Mouse (Mus musculus): ENCODE data around the gene Atp8b2. TPM values are rescaled to one million over a fixed set of nuclear protein-coding genes. Genes with fewer than 3 reads are reported as not detected.
A peak's percentile ranks its signal among the peaks of the same experiment; 100 is the strongest.

The Atp8b2 gene
- polyA plus RNA-seq, 1 experiment from 2014 or later, result 11.5 TPM

- Histone ChIP-seq H3K36me3 (ENCODE audit: control insufficient read depth, insufficient read depth) (no peaks in the 10 kb centered on the region), H3K4me2 (ENCODE audit: low read depth, low read length) (no peak overlapping the region), H3K27me3 (ENCODE audit: control insufficient read depth, insufficient read depth, low read length) (no peaks in the 10 kb centered on the region), H3K4me3 (ENCODE audit: low read length) (no peak overlapping the region), H3K27ac (ENCODE audit: low read length) (no peak overlapping the region), H3K4me1 (ENCODE audit: control insufficient read depth, insufficient read depth, low read length) (no peaks in the 10 kb centered on the region), H3K9me3 (replicated peaks; ENCODE audit: control insufficient read depth, low read length) (no peaks in the 10 kb centered on the region), H3K9ac (ENCODE audit: low read length) (no peak overlapping the region)
- no peak for ATAC-seq (replicated peaks; ENCODE audit: extremely low read depth, insufficient read depth, low FRiP score)
- WGBS, result 86% methylated on average over 4 of the region's 4 CpGs
Measured at GRCm38 (mm10) chr3:89987822-89988221, 24.5 kb upstream of the Atp8b2 start.

GRCm38 (mm10) chr3:89987211-89987610 is 23.9 kb upstream of the Atp8b2 start:
- ATAC-seq (replicated peaks; ENCODE audit: extremely low read depth, insufficient read depth, low FRiP score), result no peak
- 54% methylated on average over 3 of the region's 3 CpGs for WGBS

GRCm38 (mm10) chr3:89982426-89982825 is 19.1 kb upstream of the Atp8b2 start:
- H3K36me3 ChIP-seq (ENCODE audit: control insufficient read depth, insufficient read depth), result no peaks in the 10 kb centered on the region
- no peak overlapping the region for H3K27ac ChIP-seq (ENCODE audit: low read length)
- H3K4me2 ChIP-seq (ENCODE audit: low read depth, low read length), result no peak overlapping the region
- 73% methylated on average over 5 of the region's 5 CpGs for WGBS
- H3K4me1 ChIP-seq (ENCODE audit: control insufficient read depth, insufficient read depth, low read length), result no peaks in the 10 kb centered on the region
- H3K9me3 ChIP-seq (replicated peaks; ENCODE audit: control insufficient read depth, low read length), result no peaks in the 10 kb centered on the region
- no peak overlapping the region for H3K4me3 ChIP-seq (ENCODE audit: low read length)
- no peaks in the 10 kb centered on the region for H3K27me3 ChIP-seq (ENCODE audit: control insufficient read depth, insufficient read depth, low read length)
- no peak for ATAC-seq (replicated peaks; ENCODE audit: extremely low read depth, insufficient read depth, low FRiP score)
- no peak overlapping the region for H3K9ac ChIP-seq (ENCODE audit: low read length)

More at GRCm38 (mm10) chr3:89987211-89987610, 23.9 kb upstream of the Atp8b2 start:
- Histone ChIP-seq H3K4me2 (ENCODE audit: low read depth, low read length) (no peak overlapping the region), H3K9ac (ENCODE audit: low read length) (no peak overlapping the region), H3K36me3 (ENCODE audit: control insufficient read depth, insufficient read depth) (no peaks in the 10 kb centered on the region), H3K9me3 (replicated peaks; ENCODE audit: control insufficient read depth, low read length) (no peaks in the 10 kb centered on the region), H3K27me3 (ENCODE audit: control insufficient read depth, insufficient read depth, low read length) (no peaks in the 10 kb centered on the region), H3K27ac (ENCODE audit: low read length) (no peak overlapping the region), H3K4me3 (ENCODE audit: low read length) (no peak overlapping the region), H3K4me1 (ENCODE audit: control insufficient read depth, insufficient read depth, low read length) (no peaks in the 10 kb centered on the region)

GRCm38 (mm10) chr3:89976859-89977258 is 13.6 kb upstream of the Atp8b2 start:
- Histone ChIP-seq H3K4me1 (ENCODE audit: control insufficient read depth, insufficient read depth, low read length) (no peaks in the 10 kb centered on the region), H3K4me2 (ENCODE audit: low read depth, low read length) (no peak overlapping the region), H3K9me3 (replicated peaks; ENCODE audit: control insufficient read depth, low read length) (no peaks in the 10 kb centered on the region), H3K4me3 (ENCODE audit: low read length) (no peak overlapping the region), H3K27ac (ENCODE audit: low read length) (no peak overlapping the region), H3K27me3 (ENCODE audit: control insufficient read depth, insufficient read depth, low read length) (no peaks in the 10 kb centered on the region), H3K9ac (ENCODE audit: low read length) (no peak overlapping the region), H3K36me3 (ENCODE audit: control insufficient read depth, insufficient read depth) (no peaks in the 10 kb centered on the region)
- no peak for ATAC-seq (replicated peaks; ENCODE audit: extremely low read depth, insufficient read depth, low FRiP score)

GRCm38 (mm10) chr3:89968509-89968908 is 5.2 kb upstream of the Atp8b2 start:
- ATAC-seq (replicated peaks; ENCODE audit: extremely low read depth, insufficient read depth, low FRiP score), result no peak

GRCm38 (mm10) chr3:89966946-89967345 is 3.6 kb upstream of the Atp8b2 start:
- H3K4me1 ChIP-seq (ENCODE audit: control insufficient read depth, insufficient read depth, low read length), result peaks cover 12% of the 10 kb centered on the region
- WGBS, result 72% methylated on average over 4 of the region's 4 CpGs
- H3K27me3 ChIP-seq (ENCODE audit: control insufficient read depth, insufficient read depth, low read length), result no peaks in the 10 kb centered on the region
- no peaks in the 10 kb centered on the region for H3K36me3 ChIP-seq (ENCODE audit: control insufficient read depth, insufficient read depth)
- H3K4me2 ChIP-seq (ENCODE audit: low read depth, low read length), result no peak overlapping the region
- H3K9ac ChIP-seq (ENCODE audit: low read length), result no peak overlapping the region
- no peaks in the 10 kb centered on the region for H3K9me3 ChIP-seq (replicated peaks; ENCODE audit: control insufficient read depth, low read length)
- no peak overlapping the region for H3K27ac ChIP-seq (ENCODE audit: low read length)
- ATAC-seq (replicated peaks; ENCODE audit: extremely low read depth, insufficient read depth, low FRiP score), result no peak
- H3K4me3 ChIP-seq (ENCODE audit: low read length), result no peak overlapping the region

More at GRCm38 (mm10) chr3:89968509-89968908, 5.2 kb upstream of the Atp8b2 start:
- Histone ChIP-seq H3K4me2 (ENCODE audit: low read depth, low read length) (no peak overlapping the region), H3K4me1 (ENCODE audit: control insufficient read depth, insufficient read depth, low read length) (peaks cover 9% of the 10 kb centered on the region), H3K27me3 (ENCODE audit: control insufficient read depth, insufficient read depth, low read length) (no peaks in the 10 kb centered on the region), H3K9me3 (replicated peaks; ENCODE audit: control insufficient read depth, low read length) (no peaks in the 10 kb centered on the region), H3K27ac (ENCODE audit: low read length) (no peak overlapping the region), H3K9ac (ENCODE audit: low read length) (no peak overlapping the region), H3K4me3 (ENCODE audit: low read length) (no peak overlapping the region), H3K36me3 (ENCODE audit: control insufficient read depth, insufficient read depth) (no peaks in the 10 kb centered on the region)
- 40% methylated on average over 7 of the region's 7 CpGs for WGBS

GRCm38 (mm10) chr3:89965972-89966371 is 2.7 kb upstream of the Atp8b2 start:
- H3K4me3 ChIP-seq (ENCODE audit: low read length), result no peak overlapping the region
- no peak overlapping the region for H3K9ac ChIP-seq (ENCODE audit: low read length)
- H3K27ac ChIP-seq (ENCODE audit: low read length), result no peak overlapping the region
- H3K27me3 ChIP-seq (ENCODE audit: control insufficient read depth, insufficient read depth, low read length), result no peaks in the 10 kb centered on the region
- no peak for ATAC-seq (replicated peaks; ENCODE audit: extremely low read depth, insufficient read depth, low FRiP score)
- H3K4me2 ChIP-seq (ENCODE audit: low read depth, low read length), result no peak overlapping the region
- no peaks in the 10 kb centered on the region for H3K36me3 ChIP-seq (ENCODE audit: control insufficient read depth, insufficient read depth)
- no peaks in the 10 kb centered on the region for H3K9me3 ChIP-seq (replicated peaks; ENCODE audit: control insufficient read depth, low read length)
- peaks cover 21% of the 10 kb centered on the region for H3K4me1 ChIP-seq (ENCODE audit: control insufficient read depth, insufficient read depth, low read length)
- WGBS, result 86% methylated on average over 5 of the region's 5 CpGs

- Histone ChIP-seq H3K4me3 (ENCODE audit: low read length) (no peak overlapping the region), H3K36me3 (ENCODE audit: control insufficient read depth, insufficient read depth) (no peaks in the 10 kb centered on the region), H3K9me3 (replicated peaks; ENCODE audit: control insufficient read depth, low read length) (no peaks in the 10 kb centered on the region), H3K9ac (ENCODE audit: low read length) (no peak overlapping the region), H3K27ac (ENCODE audit: low read length) (no peak overlapping the region), H3K27me3 (ENCODE audit: control insufficient read depth, insufficient read depth, low read length) (no peaks in the 10 kb centered on the region), H3K4me1 (ENCODE audit: control insufficient read depth, insufficient read depth, low read length) (peaks cover 24% of the 10 kb centered on the region), H3K4me2 (ENCODE audit: low read depth, low read length) (no peak overlapping the region)
- ATAC-seq (replicated peaks; ENCODE audit: extremely low read depth, insufficient read depth, low FRiP score), result no peak
- WGBS, result 94% methylated on average over 8 of the region's 8 CpGs
Measured at GRCm38 (mm10) chr3:89965557-89965956, 2.2 kb upstream of the Atp8b2 start.

GRCm38 (mm10) chr3:89963926-89964739 is 825 bp upstream of the Atp8b2 start:
- no peak for ATAC-seq (replicated peaks; ENCODE audit: extremely low read depth, insufficient read depth, low FRiP score)
- peak overlapping the region; percentile 92 for H3K4me3 ChIP-seq (ENCODE audit: low read length)
- peak overlapping the region; percentile 93 for H3K4me2 ChIP-seq (ENCODE audit: low read depth, low read length)
- peak overlapping the region; percentile 84 for H3K9ac ChIP-seq (ENCODE audit: low read length)
- WGBS, result 24% methylated on average over 22 of the region's 22 CpGs
- H3K27me3 ChIP-seq (ENCODE audit: control insufficient read depth, insufficient read depth, low read length), result no peaks in the 10 kb centered on the region
- H3K27ac ChIP-seq (ENCODE audit: low read length), result peak overlapping the region; percentile 98
- H3K9me3 ChIP-seq (replicated peaks; ENCODE audit: control insufficient read depth, low read length), result no peaks in the 10 kb centered on the region
- no peaks in the 10 kb centered on the region for H3K36me3 ChIP-seq (ENCODE audit: control insufficient read depth, insufficient read depth)
- peaks cover 35% of the 10 kb centered on the region for H3K4me1 ChIP-seq (ENCODE audit: control insufficient read depth, insufficient read depth, low read length)
